Mouse (Mus musculus) thymus, adult 2 months (tissue): ENCODE measurements around the gene Adam12. TPM values are rescaled to one million over a fixed set of nuclear protein-coding genes. Genes with fewer than 3 reads are reported as not detected.

ENCODE experiments used
- DNase-seq: peaks from one replicate; pipeline ENCODE4 v3.0.0; 2021
- H3K27ac ChIP-seq: fragments of 200-500 bp; 2 replicates; pipeline ENCODE4 v1.5.1; 2012; ENCODE audit warnings: low read length, control low read depth; ENCODE audit not compliant: control insufficient read depth, insufficient read depth
- H3K27me3 ChIP-seq: fragments of 200-500 bp; 2 replicates; pipeline ENCODE4 v1.6.1; 2012; ENCODE audit warnings: mild to moderate bottlenecking, low read length, moderate library complexity, mixed read lengths; ENCODE audit not compliant: control insufficient read depth, insufficient read depth
- H3K36me3 ChIP-seq: fragments of 200-500 bp; 2 replicates; pipeline ENCODE4 v1.6.1; 2012; ENCODE audit warnings: mild to moderate bottlenecking, low read length, moderate library complexity; ENCODE audit not compliant: control insufficient read depth, insufficient read depth
- H3K4me1 ChIP-seq: fragments of 200-500 bp; replicated peaks from 2 replicates; pipeline ENCODE4 v1.6.1; 2012; ENCODE audit warnings: low read length; ENCODE audit not compliant: control insufficient read depth, insufficient read depth
- H3K4me3 ChIP-seq: fragments of 200-500 bp; 2 replicates; pipeline ENCODE4 v1.5.1; 2012; ENCODE audit warnings: mild to moderate bottlenecking, low read length, control low read depth, moderate library complexity; ENCODE audit not compliant: control insufficient read depth, insufficient read depth
- CTCF ChIP-seq: fragments of 200-500 bp; IDR thresholded peaks from 2 replicates; pipeline ENCODE4 v1.5.1; 2012; ENCODE audit warnings: mild to moderate bottlenecking, control low read depth, low read length, moderate library complexity, borderline replicate concordance; ENCODE audit not compliant: control insufficient read depth, poor library complexity, insufficient read depth; ENCODE audit errors: extremely low read depth
- POLR2A ChIP-seq: fragments of 200-500 bp; IDR thresholded peaks from 2 replicates; pipeline ENCODE4 v1.6.1; 2012; ENCODE audit warnings: mild to moderate bottlenecking, low read length, control low read depth, moderate library complexity; ENCODE audit not compliant: control insufficient read depth, poor library complexity, insufficient read depth; ENCODE audit errors: extremely low read depth
- WGBS: fragments of 180-500 bp; shearing (Covaris S2); methylation state at CpG from one replicate; pipeline ENCODE4 v1.1.7; 2018; 5-methylcytosine and 5-hydroxymethylcytosine counted together
- polyA plus RNA-seq: library from polyadenylated mRNA; depleted of rRNA; stranded (reverse); fragments of >200 nt; gene quantifications from 2 replicates; pipeline ENCODE4 v1.2.3, GENCODE M21; 2012

Adam12 gene
- polyA plus RNA-seq, 1 experiment = 29.0 TPM

DNA sequence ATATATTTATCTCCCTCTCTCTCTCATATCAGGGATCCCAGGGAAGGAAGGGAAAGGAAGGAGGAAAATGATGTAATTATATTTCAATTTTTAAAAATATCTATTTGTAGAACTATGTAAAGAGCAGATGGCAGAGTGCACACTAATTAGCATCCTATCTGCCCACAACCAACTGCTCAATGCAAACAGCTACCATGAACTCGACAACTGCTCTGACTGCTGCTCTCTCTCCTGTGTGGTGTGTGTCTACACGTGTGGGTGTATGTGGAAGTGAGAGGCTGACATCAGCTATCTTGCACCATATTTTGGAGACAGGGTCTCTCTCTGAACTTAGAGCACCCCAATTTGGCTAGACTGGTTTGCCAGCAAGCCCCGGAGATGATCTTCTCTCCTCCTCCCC is 320.1 kb downstream of the Adam12 start:
- H3K27me3 ChIP-seq = no peaks in the 10 kb centered on the region
- no peaks in the 10 kb centered on the region for H3K36me3 ChIP-seq
- TF ChIP-seq POLR2A (no peak), CTCF (no peak)
- WGBS = 94% methylated on average over 3 of the region's 3 CpGs
- no peak for DNase-seq
- no peak overlapping the region for H3K27ac ChIP-seq
- H3K4me3 ChIP-seq = no peak overlapping the region
- H3K4me1 ChIP-seq = no peaks in the 10 kb centered on the region

DNA sequence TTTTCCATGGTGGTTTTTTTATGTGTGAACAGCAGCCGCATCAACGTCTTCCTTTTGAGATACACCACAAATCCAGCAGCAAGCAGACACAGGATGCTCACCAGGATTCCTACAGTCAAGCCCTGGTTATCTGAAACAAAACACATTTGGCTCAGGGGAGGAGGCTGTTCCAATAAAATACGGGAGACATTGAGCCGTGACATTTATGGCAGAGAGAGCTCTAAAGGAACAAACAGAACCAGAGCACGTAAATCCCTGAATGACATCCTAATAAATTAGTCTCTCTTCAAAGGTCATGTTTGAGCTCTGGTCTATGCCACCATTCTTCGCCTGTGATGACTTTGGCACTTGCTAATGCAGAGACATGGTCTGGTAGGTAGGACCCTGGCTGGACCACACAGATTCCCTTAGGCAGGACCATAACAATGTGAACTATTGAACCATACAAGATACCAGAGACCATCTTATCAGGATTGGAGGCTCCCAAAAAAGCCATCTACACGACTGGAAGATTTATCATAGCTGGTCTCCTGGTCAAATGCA is 322.0 kb downstream of the Adam12 start:
- Histone ChIP-seq H3K4me3 (no peak overlapping the region), H3K36me3 (no peaks in the 10 kb centered on the region), H3K4me1 (no peaks in the 10 kb centered on the region), H3K27ac (no peak overlapping the region), H3K27me3 (no peaks in the 10 kb centered on the region)
- no peak for TF ChIP-seq POLR2A
- no peak for TF ChIP-seq CTCF
- whole genome bisulfite sequencing = 90% methylated on average over 7 of the region's 7 CpGs
- no peak for DNase-seq

DNA sequence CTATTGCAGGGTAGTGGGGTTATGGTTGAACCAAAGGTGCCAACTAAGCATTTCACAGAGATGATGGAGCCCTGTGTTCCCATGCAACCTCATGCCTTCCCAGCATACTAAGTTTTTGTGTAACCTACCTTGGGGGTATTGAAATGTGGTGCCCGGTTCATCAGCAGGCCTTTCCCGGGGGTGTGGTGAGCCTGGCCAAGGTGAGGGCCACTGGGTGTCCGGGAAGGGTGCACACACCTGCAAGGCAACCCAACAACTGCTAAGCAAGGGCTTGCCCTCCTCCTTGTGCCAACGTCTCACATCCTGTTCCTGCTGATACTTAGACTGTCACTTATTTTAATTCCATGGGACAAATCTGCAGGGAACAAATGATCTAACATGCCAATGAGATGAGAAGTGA is 323.0 kb downstream of the Adam12 start:
- no peaks in the 10 kb centered on the region for H3K27me3 ChIP-seq
- WGBS = 94% methylated on average over 4 of the region's 4 CpGs
- H3K27ac ChIP-seq = no peak overlapping the region
- no peaks in the 10 kb centered on the region for H3K36me3 ChIP-seq
- H3K4me1 ChIP-seq = no peaks in the 10 kb centered on the region
- no peak for TF ChIP-seq CTCF
- no peak for DNase-seq
- no peak overlapping the region for H3K4me3 ChIP-seq

DNA sequence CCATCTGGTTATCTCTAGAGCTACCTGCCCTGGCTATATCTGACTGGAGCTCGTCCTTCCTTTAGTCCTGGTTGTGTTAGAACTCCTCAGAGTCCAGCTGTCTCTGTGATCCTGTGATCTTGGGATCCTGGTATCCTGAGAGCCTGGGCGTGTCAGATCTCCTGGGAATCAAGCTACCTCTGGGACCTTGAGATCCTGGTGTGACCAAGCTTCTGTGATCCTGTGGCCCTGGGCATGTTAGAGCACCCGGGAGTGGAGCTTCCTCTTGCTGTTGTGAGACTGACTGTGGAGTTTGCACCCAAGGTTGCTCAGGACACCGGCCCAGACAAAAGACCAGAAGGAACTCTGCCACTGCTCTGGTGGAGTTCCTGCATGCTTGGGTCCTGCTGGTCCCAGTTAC is 332.6 kb downstream of the Adam12 start:
- H3K27ac ChIP-seq = no peak overlapping the region
- no peak for TF ChIP-seq POLR2A
- H3K4me3 ChIP-seq = no peak overlapping the region
- no peaks in the 10 kb centered on the region for H3K4me1 ChIP-seq
- H3K27me3 ChIP-seq = no peaks in the 10 kb centered on the region
- 83% methylated on average over 4 of the region's 4 CpGs for WGBS
- DNase-seq = no peak
- H3K36me3 ChIP-seq = no peaks in the 10 kb centered on the region

DNA sequence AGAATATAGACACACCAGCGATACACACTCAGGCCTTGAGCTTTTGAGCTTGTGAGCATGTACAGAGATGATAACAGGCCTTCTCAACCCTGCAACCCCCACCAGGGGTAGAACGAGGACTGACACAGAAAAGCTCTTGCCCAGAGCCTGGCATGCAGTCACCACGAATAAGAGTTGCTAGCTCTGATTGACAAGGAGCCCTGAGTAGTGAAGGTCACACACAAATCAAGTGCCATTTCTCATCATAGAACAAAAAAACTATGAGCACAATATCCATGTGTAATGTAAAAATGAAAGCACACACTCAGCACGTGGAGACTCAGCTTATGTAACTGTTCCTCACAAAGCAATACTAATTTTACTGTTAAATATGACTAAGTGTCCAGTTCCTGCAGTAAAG is 340.1 kb downstream of the Adam12 start:
- Histone ChIP-seq H3K27me3 (no peaks in the 10 kb centered on the region), H3K27ac (no peak overlapping the region), H3K36me3 (no peaks in the 10 kb centered on the region), H3K4me3 (no peak overlapping the region), H3K4me1 (no peaks in the 10 kb centered on the region)
- whole genome bisulfite sequencing = 68% methylated on average over 4 of the region's 4 CpGs
- TF ChIP-seq POLR2A (no peak), CTCF (no peak)
- DNase-seq = no peak

DNA sequence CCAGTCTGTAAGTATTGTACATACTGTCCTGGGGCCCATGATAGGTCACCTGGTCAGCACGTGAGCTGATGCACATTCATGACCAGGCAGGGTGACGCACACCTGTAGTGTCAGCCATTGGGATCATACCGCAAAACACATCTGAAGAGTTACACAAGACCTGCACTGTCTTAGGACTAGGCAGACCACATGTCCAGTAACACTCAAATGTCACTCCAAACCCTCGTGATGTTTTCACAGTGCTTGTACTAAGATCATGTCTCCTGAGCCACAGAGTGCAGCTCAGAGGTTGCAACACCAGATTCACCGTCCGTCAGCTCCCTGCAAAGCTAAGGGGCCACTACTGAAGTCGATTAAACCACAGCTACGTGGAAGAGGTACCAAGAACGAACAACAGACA is 340.6 kb downstream of the Adam12 start:
- Histone ChIP-seq H3K4me1 (no peaks in the 10 kb centered on the region), H3K27me3 (no peaks in the 10 kb centered on the region), H3K36me3 (no peaks in the 10 kb centered on the region), H3K4me3 (no peak overlapping the region), H3K27ac (no peak overlapping the region)
- TF ChIP-seq POLR2A = no peak
- TF ChIP-seq CTCF = no peak
- WGBS = 90% methylated on average over 9 of the region's 9 CpGs
- no peak for DNase-seq

DNA sequence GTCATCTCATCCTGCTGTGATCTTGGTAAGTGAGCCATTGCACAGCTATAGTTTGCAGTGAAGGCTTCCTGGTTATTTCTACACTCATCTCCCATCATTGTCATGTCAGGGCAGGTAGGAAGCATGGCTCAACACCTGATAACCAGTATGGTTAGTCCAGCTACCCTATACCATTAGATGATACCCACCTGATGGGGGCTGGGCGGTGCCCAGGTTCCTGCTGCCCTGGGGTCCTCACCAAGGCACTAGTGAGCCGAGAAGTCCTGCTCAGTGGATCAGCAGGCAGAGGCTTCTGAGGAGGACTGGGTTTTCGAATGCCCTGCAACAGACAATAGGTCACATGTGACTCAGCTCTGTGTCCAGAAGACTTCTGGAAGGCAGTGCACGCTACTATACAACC is 342.0 kb downstream of the Adam12 start:
- Histone ChIP-seq H3K4me3 (no peak overlapping the region), H3K27me3 (no peaks in the 10 kb centered on the region), H3K4me1 (no peaks in the 10 kb centered on the region), H3K27ac (no peak overlapping the region), H3K36me3 (no peaks in the 10 kb centered on the region)
- TF ChIP-seq POLR2A = no peak
- TF ChIP-seq CTCF = no peak
- WGBS = 94% methylated on average over 4 of the region's 4 CpGs
- no peak for DNase-seq
